Mouse (Mus musculus): Measurements from ENCODE around the gene Fam221a. TPM values are rescaled to one million over a fixed set of nuclear protein-coding genes. Genes with fewer than 3 reads are reported as not detected.

Gene Fam221a
- polyA plus RNA-seq (2012; rRNA removed): 0.74 and 0.83 TPM in 2 replicates

- no peaks in the 10 kb centered on the region for H3K36me3 ChIP-seq (ENCODE audit: control insufficient read depth, insufficient read depth, low read length)
- no peak for TF ChIP-seq CTCF (IDR thresholded peaks at IDR 0.05; ENCODE audit: extremely low read depth, insufficient read depth, insufficient read length, insufficient replicate concordance)
- no peak for TF ChIP-seq POLR2A (IDR thresholded peaks at IDR 0.05; ENCODE audit: low read depth, low read length)
- H3K27ac ChIP-seq (ENCODE audit: insufficient read depth, low read length): peak within 1 kb of the TSS; percentile 22
- H3K27me3 ChIP-seq (ENCODE audit: control insufficient read depth, insufficient read depth, low read length): no peaks in the 10 kb centered on the region
- H3K4me1 ChIP-seq (ENCODE audit: control insufficient read depth, insufficient read depth, insufficient read length): peaks cover 7% of the 10 kb centered on the region; the same call in 1 of the 2 replicates
- WGBS: 6% methylated on average over 47 of the region's 49 CpGs
- H3K4me3 ChIP-seq (ENCODE audit: extremely low read depth, insufficient read depth, insufficient read length): peak within 1 kb of the TSS; percentile 60
- peak; percentile 82 to 88 for DNase-seq (ENCODE audit: low read depth in 1 of 2, low spot score in 2 of 2)
Measured at GRCm38 (mm10) chr6:49367159-49368054, at the start of gene Fam221a. Fam221a (plus strand) TSS chr6:49367739.

DNA sequence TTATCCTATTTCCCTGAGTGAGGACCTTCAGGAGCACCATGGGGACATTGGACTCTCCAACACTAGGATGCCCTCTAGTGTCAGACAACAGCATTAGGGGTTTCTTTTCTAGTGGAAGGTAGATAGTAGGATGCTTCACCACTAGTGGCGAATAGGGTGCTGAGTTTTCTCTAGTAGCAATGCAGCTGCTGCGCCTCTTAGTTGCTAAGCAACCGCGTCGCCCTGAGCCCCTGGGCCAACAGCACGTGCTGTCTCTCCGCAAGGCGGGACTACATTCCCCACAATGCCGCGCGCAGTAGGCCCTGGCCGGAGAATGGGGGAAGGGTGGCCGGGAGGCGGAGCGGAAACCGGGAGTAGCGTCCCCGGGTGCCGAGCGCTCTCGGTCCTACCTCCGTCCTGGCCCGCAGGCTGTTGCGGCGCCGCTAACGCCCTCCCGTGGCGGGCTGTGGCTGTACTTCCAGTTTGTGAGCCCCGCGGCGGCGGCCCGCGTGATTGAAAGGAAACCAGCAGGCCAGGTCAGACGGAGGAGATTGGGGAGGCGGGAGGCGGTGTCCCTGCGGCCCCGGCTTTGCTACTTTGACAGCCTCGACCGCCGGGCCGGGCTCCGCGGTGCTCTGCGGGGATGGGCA, 48.5 kb upstream of the Fam221a start, which contains the start of gene Ccdc126:
Gene Ccdc126, plus strand, starts transcription at position 309 of the 629 bp plus-strand sequence.
- peak within 1 kb of the TSS; percentile 55 for H3K27ac ChIP-seq (ENCODE audit: insufficient read depth, low read length)
- no peaks in the 10 kb centered on the region for H3K27me3 ChIP-seq (ENCODE audit: control insufficient read depth, insufficient read depth, low read length)
- H3K36me3 ChIP-seq (ENCODE audit: control insufficient read depth, insufficient read depth, low read length): no peaks in the 10 kb centered on the region
- under 1% methylated on average over 47 of the region's 47 CpGs for WGBS
- no peaks in the 10 kb centered on the region for H3K4me1 ChIP-seq (ENCODE audit: control insufficient read depth, insufficient read depth, insufficient read length)
- peak; percentile 97 to 98 for DNase-seq (ENCODE audit: low read depth in 1 of 2, low spot score in 2 of 2)
- peak within 1 kb of the TSS; percentile 69 for H3K4me3 ChIP-seq (ENCODE audit: extremely low read depth, insufficient read depth, insufficient read length)
- TF ChIP-seq POLR2A (IDR thresholded peaks at IDR 0.05; ENCODE audit: low read depth, low read length) (no peak), CTCF (IDR thresholded peaks at IDR 0.05; ENCODE audit: extremely low read depth, insufficient read depth, insufficient read length, insufficient replicate concordance) (peak; percentile 52; the same call in 1 of the 2 replicates)

GRCm38 (mm10) chr6:49319595-49320315, 47.8 kb upstream of the Fam221a start:
- TF ChIP-seq CTCF (IDR thresholded peaks at IDR 0.05; ENCODE audit: extremely low read depth, insufficient read depth, insufficient read length, insufficient replicate concordance): no peak
- TF ChIP-seq POLR2A (IDR thresholded peaks at IDR 0.05; ENCODE audit: low read depth, low read length): no peak
- 19% methylated on average over 13 of the region's 13 CpGs for WGBS
- Histone ChIP-seq H3K4me1 (ENCODE audit: control insufficient read depth, insufficient read depth, insufficient read length) (no peaks in the 10 kb centered on the region), H3K27me3 (ENCODE audit: control insufficient read depth, insufficient read depth, low read length) (no peaks in the 10 kb centered on the region), H3K27ac (ENCODE audit: insufficient read depth, low read length) (peak overlapping the region; percentile 55), H3K36me3 (ENCODE audit: control insufficient read depth, insufficient read depth, low read length) (no peaks in the 10 kb centered on the region), H3K4me3 (ENCODE audit: extremely low read depth, insufficient read depth, insufficient read length) (peak overlapping the region; percentile 69)
- peak in 1 of 2 experiments; percentile 3 for DNase-seq (ENCODE audit: low read depth in 1 of 2, low spot score in 2 of 2)

DNA sequence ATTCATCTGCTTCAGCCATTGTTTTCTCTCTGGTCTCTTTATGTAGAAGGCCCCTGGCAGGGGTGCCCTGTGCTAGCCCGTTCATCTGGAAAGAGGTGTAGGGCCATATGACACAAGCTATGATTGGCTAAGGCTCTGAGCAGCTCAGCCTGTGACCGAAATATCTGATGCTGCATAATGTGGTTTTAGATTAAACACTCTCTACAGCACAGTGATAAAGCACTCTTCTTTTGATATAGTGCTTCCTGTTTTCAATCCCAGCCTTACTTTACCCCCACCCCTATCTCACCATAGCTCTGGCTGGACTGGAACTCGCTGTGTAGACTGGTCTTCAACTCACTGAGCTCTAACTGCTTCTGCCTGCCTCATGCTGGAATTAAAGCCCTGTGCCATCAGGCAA, 46.2 kb upstream of the Fam221a start:
- Histone ChIP-seq H3K27me3 (ENCODE audit: control insufficient read depth, insufficient read depth, low read length) (no peaks in the 10 kb centered on the region), H3K4me3 (ENCODE audit: extremely low read depth, insufficient read depth, insufficient read length) (no peak overlapping the region), H3K4me1 (ENCODE audit: control insufficient read depth, insufficient read depth, insufficient read length) (no peaks in the 10 kb centered on the region), H3K36me3 (ENCODE audit: control insufficient read depth, insufficient read depth, low read length) (no peaks in the 10 kb centered on the region), H3K27ac (ENCODE audit: insufficient read depth, low read length) (no peak overlapping the region)
- TF ChIP-seq CTCF (IDR thresholded peaks at IDR 0.05; ENCODE audit: extremely low read depth, insufficient read depth, insufficient read length, insufficient replicate concordance) (no peak), POLR2A (IDR thresholded peaks at IDR 0.05; ENCODE audit: low read depth, low read length) (no peak)
- peak in 1 of 2 experiments; percentile 5 for DNase-seq (ENCODE audit: low read depth in 1 of 2, low spot score in 2 of 2)
- 38% methylated on average over 3 of the region's 3 CpGs for WGBS

DNA sequence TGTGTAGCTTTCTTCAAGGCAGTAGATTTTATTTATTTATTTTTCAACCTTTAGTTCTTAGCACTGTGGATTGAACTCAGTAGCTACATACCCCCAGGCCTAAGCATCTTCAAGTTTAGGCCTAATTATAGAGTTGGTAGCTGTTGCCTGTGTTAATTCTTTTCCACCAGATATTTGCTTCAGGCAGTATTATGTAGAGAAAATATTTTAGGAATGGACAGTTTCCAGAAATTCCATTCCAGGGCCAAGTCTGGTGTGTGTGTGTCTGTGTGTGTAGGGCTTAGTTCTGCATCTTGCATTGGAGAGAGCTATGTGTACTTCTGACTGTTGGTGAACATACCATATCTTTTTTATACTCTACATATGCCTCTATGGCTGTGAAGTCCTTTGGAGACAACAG, 45.5 kb upstream of the Fam221a start:
- Histone ChIP-seq H3K27ac (ENCODE audit: insufficient read depth, low read length) (no peak overlapping the region), H3K36me3 (ENCODE audit: control insufficient read depth, insufficient read depth, low read length) (no peaks in the 10 kb centered on the region), H3K27me3 (ENCODE audit: control insufficient read depth, insufficient read depth, low read length) (no peaks in the 10 kb centered on the region), H3K4me1 (ENCODE audit: control insufficient read depth, insufficient read depth, insufficient read length) (no peaks in the 10 kb centered on the region), H3K4me3 (ENCODE audit: extremely low read depth, insufficient read depth, insufficient read length) (no peak overlapping the region)
- DNase-seq (ENCODE audit: low read depth in 1 of 2, low spot score in 2 of 2): no peak
- TF ChIP-seq CTCF (IDR thresholded peaks at IDR 0.05; ENCODE audit: extremely low read depth, insufficient read depth, insufficient read length, insufficient replicate concordance): no peak

GRCm38 (mm10) chr6:49322986-49323385, 44.6 kb upstream of the Fam221a start:
- 57% methylated on average over 2 of the region's 2 CpGs for WGBS
- Histone ChIP-seq H3K4me1 (ENCODE audit: control insufficient read depth, insufficient read depth, insufficient read length) (no peaks in the 10 kb centered on the region), H3K27ac (ENCODE audit: insufficient read depth, low read length) (no peak overlapping the region), H3K36me3 (ENCODE audit: control insufficient read depth, insufficient read depth, low read length) (no peaks in the 10 kb centered on the region), H3K27me3 (ENCODE audit: control insufficient read depth, insufficient read depth, low read length) (no peaks in the 10 kb centered on the region), H3K4me3 (ENCODE audit: extremely low read depth, insufficient read depth, insufficient read length) (no peak overlapping the region)
- no peak for DNase-seq (ENCODE audit: low read depth in 1 of 2, low spot score in 2 of 2)
- no peak for TF ChIP-seq POLR2A (IDR thresholded peaks at IDR 0.05; ENCODE audit: low read depth, low read length)
- no peak for TF ChIP-seq CTCF (IDR thresholded peaks at IDR 0.05; ENCODE audit: extremely low read depth, insufficient read depth, insufficient read length, insufficient replicate concordance)

Measured in spleen, adult 2 months (tissue).